Mouse (Mus musculus) B cell, adult (primary cell): ENCODE results near the gene Krt32. TPM values are rescaled to one million over a fixed set of nuclear protein-coding genes. Genes with fewer than 3 reads are reported as not detected.

Experiments used
- total RNA-seq: library from RNA; stranded (reverse); gene quantifications from 4 replicates; pipeline ENCODE4 v1.2.4, GENCODE M21; 2023; ENCODE audit not compliant: inconsistent age

Krt32 gene
- not detected in 4 replicates for total RNA-seq

GRCm38 (mm10) chr11:100087861-100088260 is at the start of gene Krt32:
Gene Krt32 (minus strand): TSS chr11:100088226.

GRCm38 (mm10) chr11:100135731-100136130 is 47.7 kb upstream of the Krt32 start, which contains the start of gene Krt15:
Gene Krt15 (minus strand): TSS chr11:100135928.

GRCm38 (mm10) chr11:100121466-100121865 is 33.4 kb upstream of the Krt32 start, which contains the start of gene Krt13:
Gene Krt13 (minus strand): TSS chr11:100121566.

GRCm38 (mm10) chr11:100105576-100106122 is 17.6 kb upstream of the Krt32 start, which contains the start of gene Krt36:
Gene Krt36 (minus strand): TSS chr11:100105626.

GRCm38 (mm10) chr11:100096141-100096540 is 8.1 kb upstream of the Krt32 start, which contains the start of gene Krt35:
Gene Krt35 (minus strand): TSS chr11:100096241.

GRCm38 (mm10) chr11:100050451-100050850 is 37.6 kb downstream of the Krt32 start, which contains the start of gene Krt31:
Gene Krt31 (minus strand): TSS chr11:100050551.

GRCm38 (mm10) chr11:100041454-100041853 is 46.6 kb downstream of the Krt32 start, which contains the start of gene Krt34:
Gene Krt34 (minus strand): TSS chr11:100041554.

Other genes starting within 250 kb of the Krt32 start
- gene Krtap4-16, start 236.6 kb downstream of the Krt32 start, total RNA-seq, result not detected in 4 replicates
- not detected in 4 replicates for gene Gm11568, start 230.3 kb downstream of the Krt32 start, total RNA-seq
- not detected in 4 replicates for gene Gm11559, start 223.8 kb downstream of the Krt32 start, total RNA-seq
- gene Krtap9-1, start 214.8 kb downstream of the Krt32 start, total RNA-seq, result not detected in 4 replicates
- not detected in 4 replicates for gene Gm11567, start 209.0 kb downstream of the Krt32 start, total RNA-seq
- gene Krtap31-1, start 180.3 kb downstream of the Krt32 start, total RNA-seq, result not detected in 4 replicates
- not detected in 4 replicates for gene Gm11565, start 173.5 kb downstream of the Krt32 start, total RNA-seq
- gene Krtap31-2, start 151.9 kb downstream of the Krt32 start, total RNA-seq, result not detected in 4 replicates
- gene Krtap9-5, start 139.8 kb downstream of the Krt32 start, total RNA-seq, result not detected in 4 replicates
- gene Krtap29-1, start 109.2 kb downstream of the Krt32 start, total RNA-seq, result not detected in 4 replicates
- not detected in 4 replicates for gene Krtap16-1, start 101.6 kb downstream of the Krt32 start, total RNA-seq
- not detected in 4 replicates for gene Krtap17-1, start 94.2 kb downstream of the Krt32 start, total RNA-seq
- gene Krt33a, start 72.0 kb downstream of the Krt32 start, total RNA-seq, result not detected in 4 replicates
- gene Krt33b, start 58.4 kb downstream of the Krt32 start, total RNA-seq, result not detected in 4 replicates
- gene Krt34, start 46.7 kb downstream of the Krt32 start, total RNA-seq, result not detected in 4 replicates
- not detected in 4 replicates for gene Krt31, start 37.7 kb downstream of the Krt32 start, total RNA-seq
- not detected in 4 replicates for gene Krt35, start 8.0 kb upstream of the Krt32 start, total RNA-seq
- gene Krt36, start 17.4 kb upstream of the Krt32 start, total RNA-seq, result not detected in 4 replicates
- not detected in 4 replicates for gene Krt13, start 33.3 kb upstream of the Krt32 start, total RNA-seq
- gene Krt15, start 47.7 kb upstream of the Krt32 start, total RNA-seq, result not detected in 4 replicates
- 0.45 to 1.1 TPM in 2 of 4 replicates, not detected in the others for gene Krt19, start 60.4 kb upstream of the Krt32 start, total RNA-seq
- gene Krt9, start 105.0 kb upstream of the Krt32 start, total RNA-seq, result not detected in 4 replicates
- gene Krt14, start 119.3 kb upstream of the Krt32 start, total RNA-seq, result not detected in 4 replicates
- gene Krt16, start 160.7 kb upstream of the Krt32 start, total RNA-seq, result not detected in 4 replicates
- gene Krt17, start 172.8 kb upstream of the Krt32 start, total RNA-seq, result not detected in 4 replicates
- not detected in 4 replicates for gene Krt42, start 181.6 kb upstream of the Krt32 start, total RNA-seq
- gene Eif1, start 231.7 kb upstream of the Krt32 start, total RNA-seq, result 2,378 to 2,468 TPM (median 2,410 TPM) in 4 replicates
- not detected in 4 replicates for gene Gast, start 246.2 kb upstream of the Krt32 start, total RNA-seq